Mouse (Mus musculus): Measurements from ENCODE around the gene Fblim1. TPM values are rescaled to one million over a fixed set of nuclear protein-coding genes. Genes with fewer than 3 reads are reported as not detected.
"Not testable (repeated sequence)": the region's sequence is repeated elsewhere in the genome, so short reads cannot be mapped to it uniquely, and the experiment has no call there.

The Fblim1 gene
- polyA plus RNA-seq, 1 experiment from 2014 or later = 4.0 TPM

- 4% methylated on average over 9 of the region's 9 CpGs for WGBS (ENCODE audit: insufficient replicate concordance)
- peak; percentile 47 for ATAC-seq
- peak overlapping the region; percentile 58 for H3K4me3 ChIP-seq
- H3K9ac ChIP-seq = peak overlapping the region; percentile 70
- H3K27ac ChIP-seq = peak overlapping the region; percentile 93
- H3K4me1 ChIP-seq = peaks cover 28% of the 10 kb centered on the region
- no peaks in the 10 kb centered on the region for H3K36me3 ChIP-seq
- no peaks in the 10 kb centered on the region; the same call in 1 of the 2 replicates for H3K27me3 ChIP-seq (replicated peaks)
- H3K4me2 ChIP-seq = peak overlapping the region; percentile 84
- H3K9me3 ChIP-seq (replicated peaks) = no peaks in the 10 kb centered on the region
These were observed 46.0 kb downstream of the Fblim1 start for GRCm38 (mm10) chr4:141559898-141560263.

DNA sequence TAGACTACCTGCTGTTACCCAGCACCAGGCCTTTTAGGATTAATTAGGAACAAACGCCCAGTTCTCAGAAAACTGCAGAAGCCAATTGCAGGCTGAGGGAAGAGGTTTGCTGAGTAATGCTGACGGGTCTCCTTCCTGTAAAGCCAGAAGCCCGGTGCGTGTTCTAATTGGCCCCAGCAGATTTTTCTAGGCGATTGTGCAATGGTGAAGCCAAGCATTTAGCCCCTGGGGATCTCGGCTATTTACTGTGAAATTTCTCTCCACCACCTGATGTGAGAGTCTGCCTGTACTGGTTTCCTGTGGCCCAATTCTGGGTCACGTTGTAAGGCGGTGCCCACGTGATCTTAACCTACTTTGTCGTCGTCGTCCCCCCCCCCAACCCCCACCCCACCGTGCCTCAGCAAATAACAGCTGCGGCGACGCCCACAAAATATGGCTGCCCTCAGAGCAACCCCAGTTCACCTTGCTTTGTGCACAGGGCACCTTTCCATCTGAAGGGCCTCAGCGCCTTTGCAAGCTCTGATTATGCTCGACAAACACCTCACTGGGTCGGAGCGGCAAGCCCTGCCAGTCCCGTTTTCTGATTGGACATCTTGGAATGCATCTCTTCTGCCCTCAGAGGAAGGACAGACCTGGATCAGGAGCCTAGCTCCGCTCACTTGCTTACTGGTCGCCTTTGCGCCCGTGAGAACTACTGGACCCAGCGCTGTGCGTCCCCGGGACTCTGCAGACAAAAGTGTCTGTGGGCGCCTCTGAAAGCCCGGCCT is 46.6 kb downstream of the Fblim1 start:
- H3K4me3 ChIP-seq = peak overlapping the region; percentile 58
- H3K9me3 ChIP-seq (replicated peaks) = no peaks in the 10 kb centered on the region
- H3K9ac ChIP-seq = peak overlapping the region; percentile 70
- H3K27ac ChIP-seq = peak overlapping the region; percentile 93
- ATAC-seq = peak; percentile 85
- WGBS (ENCODE audit: insufficient replicate concordance) = under 1% methylated on average over 30 of the region's 30 CpGs
- H3K4me1 ChIP-seq = peaks cover 28% of the 10 kb centered on the region
- peak overlapping the region; percentile 84 for H3K4me2 ChIP-seq
- no peaks in the 10 kb centered on the region for H3K36me3 ChIP-seq
- H3K27me3 ChIP-seq (replicated peaks) = no peaks in the 10 kb centered on the region; the same call in 1 of the 2 replicates

DNA sequence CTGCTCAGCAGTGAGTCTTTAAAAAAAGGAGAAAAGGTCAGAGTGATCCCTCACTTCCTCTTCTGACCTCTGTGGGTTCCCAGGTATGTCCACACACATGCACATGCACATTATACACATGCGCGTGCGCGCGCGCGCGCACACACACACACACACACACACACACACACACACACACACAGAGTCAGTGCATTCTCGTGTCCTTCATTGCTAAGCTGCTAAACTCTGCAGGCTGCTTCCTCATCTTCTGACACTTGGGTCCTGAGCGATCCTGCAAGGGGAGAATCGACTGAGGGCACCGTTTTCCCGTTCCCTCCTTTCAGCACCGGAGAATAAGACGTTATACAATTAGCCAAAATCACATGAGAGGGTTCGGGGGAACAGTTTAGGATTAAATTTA is 47.2 kb downstream of the Fblim1 start:
- Histone ChIP-seq H3K9ac (peak overlapping the region; percentile 70), H3K27me3 (replicated peaks) (no peaks in the 10 kb centered on the region; the same call in 1 of the 2 replicates), H3K27ac (peak overlapping the region; percentile 93), H3K4me1 (peaks cover 28% of the 10 kb centered on the region), H3K4me3 (peak overlapping the region; percentile 58), H3K4me2 (peak overlapping the region; percentile 84), H3K36me3 (no peaks in the 10 kb centered on the region), H3K9me3 (replicated peaks) (no peaks in the 10 kb centered on the region)
- WGBS (ENCODE audit: insufficient replicate concordance) = 9% methylated on average over 16 of the region's 16 CpGs
- peak; percentile 38 for ATAC-seq

DNA sequence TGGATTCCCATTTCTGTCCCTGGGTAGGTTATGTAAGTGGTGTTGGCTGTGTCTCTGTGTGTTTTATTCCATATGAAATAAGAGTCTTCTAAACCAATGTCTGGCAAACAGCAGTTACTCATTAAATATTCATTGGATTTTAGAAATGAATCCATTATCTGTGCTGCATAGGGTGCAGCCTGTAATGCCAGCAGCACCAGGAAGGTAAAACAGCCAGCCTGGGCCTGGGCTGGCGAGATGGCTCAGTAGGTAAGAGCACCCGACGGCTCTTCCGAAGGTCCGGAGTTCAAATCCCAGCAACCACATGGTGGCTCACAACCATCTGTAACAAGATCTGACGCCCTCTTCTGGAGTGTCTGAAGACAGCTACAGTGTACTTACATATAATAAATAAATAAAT is 49.7 kb downstream of the Fblim1 start:
- not testable (repeated sequence) for H3K9ac ChIP-seq; ATAC-seq; H3K36me3 ChIP-seq; H3K9me3 ChIP-seq (replicated peaks); H3K4me2 ChIP-seq; H3K4me3 ChIP-seq; H3K27ac ChIP-seq; H3K27me3 ChIP-seq (replicated peaks)
- 81% methylated on average over 6 of the region's 6 CpGs for WGBS (ENCODE audit: insufficient replicate concordance)
- H3K4me1 ChIP-seq = peaks cover 40% of the 10 kb centered on the region

- H3K27ac ChIP-seq; ATAC-seq; H3K4me2 ChIP-seq; H3K9ac ChIP-seq; H3K36me3 ChIP-seq; H3K4me3 ChIP-seq; H3K9me3 ChIP-seq (replicated peaks); H3K27me3 ChIP-seq (replicated peaks): not testable (repeated sequence)
- H3K4me1 ChIP-seq = peaks cover 32% of the 10 kb centered on the region
- WGBS (ENCODE audit: insufficient replicate concordance) = 90% methylated on average over 8 of the region's 9 CpGs
These were observed 51.5 kb downstream of the Fblim1 start for GRCm38 (mm10) chr4:141554255-141554865.

- Histone ChIP-seq H3K27me3 (replicated peaks) (no peaks in the 10 kb centered on the region), H3K9ac (no peak overlapping the region), H3K27ac (no peak overlapping the region), H3K4me2 (no peak overlapping the region), H3K4me3 (no peak overlapping the region), H3K4me1 (peaks cover 25% of the 10 kb centered on the region), H3K36me3 (no peaks in the 10 kb centered on the region), H3K9me3 (replicated peaks) (no peaks in the 10 kb centered on the region)
- peak; percentile 83 for ATAC-seq
- WGBS (ENCODE audit: insufficient replicate concordance) = 12% methylated on average over 2 of the region's 2 CpGs
These were observed 53.4 kb downstream of the Fblim1 start for GRCm38 (mm10) chr4:141552484-141552883.

DNA sequence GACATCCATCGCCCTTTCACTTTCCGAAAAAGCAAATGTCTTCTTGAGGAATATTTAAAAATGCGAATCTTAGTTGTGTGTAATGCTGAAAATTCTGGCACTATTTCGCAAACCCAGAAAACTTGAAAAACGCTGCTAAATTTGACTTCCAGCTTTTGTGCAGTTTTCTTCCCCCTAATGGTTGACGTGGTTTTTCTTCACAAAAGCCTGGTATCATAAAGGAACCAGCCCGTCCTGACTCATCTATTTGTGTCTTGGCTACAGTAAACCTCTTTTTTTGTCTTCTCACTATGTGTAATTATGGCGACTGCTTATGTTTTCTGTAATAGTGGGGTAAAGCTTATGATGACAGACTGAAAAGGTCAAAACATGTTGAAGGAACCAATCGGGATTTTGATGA is 58.6 kb downstream of the Fblim1 start:
- 20% methylated on average over 9 of the region's 9 CpGs for WGBS (ENCODE audit: insufficient replicate concordance)
- no peak for ATAC-seq
- H3K36me3 ChIP-seq = no peaks in the 10 kb centered on the region

GRCm38 (mm10) chr4:141546334-141547200 is 59.3 kb downstream of the Fblim1 start:
- 1% methylated on average over 92 of the region's 98 CpGs for WGBS (ENCODE audit: insufficient replicate concordance)
- peak; percentile 80 for ATAC-seq
- H3K4me2 ChIP-seq = peak overlapping the region; percentile 99
- no peaks in the 10 kb centered on the region for H3K9me3 ChIP-seq (replicated peaks)
- peak overlapping the region; percentile 90 for H3K4me3 ChIP-seq
- peak overlapping the region; percentile 99 for H3K27ac ChIP-seq
- peak overlapping the region; percentile 91 for H3K9ac ChIP-seq
- no peaks in the 10 kb centered on the region for H3K27me3 ChIP-seq (replicated peaks)
- H3K36me3 ChIP-seq = no peaks in the 10 kb centered on the region
- peaks cover 36% of the 10 kb centered on the region for H3K4me1 ChIP-seq

More for the DNA sequence above, 58.6 kb downstream of the Fblim1 start:
- Histone ChIP-seq H3K27me3 (replicated peaks) (no peaks in the 10 kb centered on the region), H3K4me3 (peak overlapping the region; percentile 90), H3K9ac (peak overlapping the region; percentile 91), H3K4me1 (peaks cover 41% of the 10 kb centered on the region), H3K9me3 (replicated peaks) (no peaks in the 10 kb centered on the region), H3K27ac (peak overlapping the region; percentile 99), H3K4me2 (peak overlapping the region; percentile 99)

GRCm38 (mm10) chr4:141545743-141546333 is 60.1 kb downstream of the Fblim1 start:
- Histone ChIP-seq H3K27me3 (replicated peaks) (no peaks in the 10 kb centered on the region), H3K9me3 (replicated peaks) (no peaks in the 10 kb centered on the region), H3K36me3 (no peaks in the 10 kb centered on the region), H3K4me1 (peaks cover 43% of the 10 kb centered on the region), H3K9ac (peak overlapping the region; percentile 91), H3K27ac (peak overlapping the region; percentile 99), H3K4me3 (peak overlapping the region; percentile 90), H3K4me2 (peak overlapping the region; percentile 99)
- WGBS (ENCODE audit: insufficient replicate concordance) = under 1% methylated on average over 55 of the region's 56 CpGs
- peak; percentile 89 for ATAC-seq

DNA sequence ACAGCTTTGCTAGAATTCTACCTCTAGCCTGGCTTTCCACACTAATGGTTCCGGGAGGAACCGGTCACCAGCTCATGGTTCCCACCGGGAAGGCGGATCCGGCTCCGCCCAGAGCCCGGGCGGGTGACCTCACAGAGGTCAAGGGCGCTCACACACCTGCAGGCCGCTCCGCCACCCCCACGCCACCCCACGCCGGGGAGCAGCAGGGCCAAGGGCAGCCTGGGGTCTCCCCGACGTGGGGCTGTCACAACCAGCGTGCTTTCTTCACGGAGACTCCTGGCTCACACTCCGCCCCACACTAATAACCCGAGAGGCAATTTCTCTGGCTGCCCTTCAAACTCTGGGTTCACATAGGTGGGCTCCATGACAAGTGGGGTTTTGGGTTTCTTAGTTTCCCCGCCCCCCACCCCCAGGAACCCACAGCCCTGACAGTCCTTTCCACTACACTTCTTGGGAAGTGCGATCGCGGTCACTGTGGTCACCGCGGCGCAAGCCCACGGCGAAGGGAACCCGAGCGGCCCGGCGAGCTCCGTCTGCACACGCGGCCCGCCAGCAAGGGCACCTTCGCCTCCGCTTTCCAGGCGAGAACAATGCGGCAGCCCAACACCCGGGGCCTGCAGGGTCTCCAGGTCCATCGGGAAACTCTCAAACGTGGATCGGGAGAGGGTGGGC is 60.7 kb downstream of the Fblim1 start:
- Histone ChIP-seq H3K4me3 (peak overlapping the region; percentile 90), H3K36me3 (no peaks in the 10 kb centered on the region), H3K9ac (peak overlapping the region; percentile 91), H3K9me3 (replicated peaks) (no peaks in the 10 kb centered on the region), H3K4me1 (peaks cover 47% of the 10 kb centered on the region), H3K27me3 (replicated peaks) (no peaks in the 10 kb centered on the region), H3K4me2 (peak overlapping the region; percentile 99), H3K27ac (peak overlapping the region; percentile 99)
- ATAC-seq = peak; percentile 43
- WGBS (ENCODE audit: insufficient replicate concordance) = 1% methylated on average over 45 of the region's 45 CpGs

- Histone ChIP-seq H3K27ac (no peak overlapping the region), H3K4me3 (peak overlapping the region; percentile 90), H3K27me3 (replicated peaks) (no peaks in the 10 kb centered on the region), H3K9ac (peak overlapping the region; percentile 91; the same call in 1 of the 2 replicates), H3K4me1 (peaks cover 53% of the 10 kb centered on the region), H3K36me3 (no peaks in the 10 kb centered on the region), H3K9me3 (replicated peaks) (no peaks in the 10 kb centered on the region), H3K4me2 (peak overlapping the region; percentile 99)
- ATAC-seq = no peak
- 43% methylated on average over 2 of the region's 2 CpGs for WGBS (ENCODE audit: insufficient replicate concordance)
These were observed 61.4 kb downstream of the Fblim1 start for GRCm38 (mm10) chr4:141544536-141544935.

Measured in liver, embryonic 12.5 days (tissue).